Mouse (Mus musculus) kidney, postnatal 4 days (tissue): ENCODE measurements around the gene Cage1.

Source experiments
- DNase-seq, 2 experiments: peaks; one replicate each; pipeline ENCODE4 v3.0.0; 2021; ENCODE audit warnings: mixed read lengths in 2 of 2

The Cage1 gene

GRCm38 (mm10) chr13:38037044-38037687 lies at the start of gene Cage1:
Cage1 (minus strand) TSS chr13:38037069.
- peak; percentile 98 for DNase-seq

- DNase-seq, result no peak
Measured at GRCm38 (mm10) chr13:38081161-38081560, 44.3 kb upstream of the Cage1 start.

- no peak for DNase-seq
Measured at GRCm38 (mm10) chr13:38080725-38081124, 43.9 kb upstream of the Cage1 start.

- DNase-seq, result no peak
Measured at GRCm38 (mm10) chr13:38080014-38080413, 43.1 kb upstream of the Cage1 start.

- no peak for DNase-seq
Measured at GRCm38 (mm10) chr13:38079366-38079765, 42.5 kb upstream of the Cage1 start.

- no peak for DNase-seq
Measured at GRCm38 (mm10) chr13:38078836-38079235, 42.0 kb upstream of the Cage1 start.

- DNase-seq, result peak; percentile 10 to 18
Measured at GRCm38 (mm10) chr13:38077113-38077512, 40.2 kb upstream of the Cage1 start.

GRCm38 (mm10) chr13:38074404-38074803 lies 37.5 kb upstream of the Cage1 start:
- DNase-seq, result no peak

GRCm38 (mm10) chr13:38073374-38074307 lies 36.8 kb upstream of the Cage1 start:
- DNase-seq, result no peak

- no peak for DNase-seq
Measured at GRCm38 (mm10) chr13:38070945-38071344, 34.1 kb upstream of the Cage1 start.

GRCm38 (mm10) chr13:38064854-38065663 lies 28.2 kb upstream of the Cage1 start:
- peak; percentile 34 to 58 for DNase-seq

- DNase-seq, result no peak
Measured at GRCm38 (mm10) chr13:38062678-38063077, 25.8 kb upstream of the Cage1 start.

GRCm38 (mm10) chr13:38049888-38050287 lies 13.0 kb upstream of the Cage1 start:
- DNase-seq, result no peak

- peak in 1 of 2 experiments; percentile 35 for DNase-seq
Measured at GRCm38 (mm10) chr13:38037811-38038210, 942 bp upstream of the Cage1 start.

GRCm38 (mm10) chr13:38036343-38037043 lies 376 bp downstream of the Cage1 start, which contains the start of gene Riok1:
Riok1 (plus strand) TSS chr13:38036995.
- peak; percentile 24 to 35 for DNase-seq

- DNase-seq, result no peak
Measured at GRCm38 (mm10) chr13:38028407-38028806, 8.5 kb downstream of the Cage1 start.

GRCm38 (mm10) chr13:38027618-38028248 lies 9.1 kb downstream of the Cage1 start:
- DNase-seq, result no peak

- peak in 1 of 2 experiments; percentile 8 for DNase-seq
Measured at GRCm38 (mm10) chr13:38025874-38026273, 11.0 kb downstream of the Cage1 start.

GRCm38 (mm10) chr13:38018791-38019190 lies 18.1 kb downstream of the Cage1 start:
- DNase-seq, result no peak

GRCm38 (mm10) chr13:38015591-38015990 lies 21.3 kb downstream of the Cage1 start:
- no peak for DNase-seq

- no peak for DNase-seq
Measured at GRCm38 (mm10) chr13:38012436-38012835, 24.4 kb downstream of the Cage1 start.

GRCm38 (mm10) chr13:38010444-38010910 lies 26.4 kb downstream of the Cage1 start:
- DNase-seq, result no peak
